Mouse (Mus musculus): Measurements from ENCODE around the gene Serpinc1.

GRCm38 (mm10) chr1:160967268-160967667 is 11.1 kb upstream of the Serpinc1 start:
- TF ChIP-seq CTCF (IDR thresholded peaks at IDR 0.05; ENCODE audit: control insufficient read depth, insufficient read depth, insufficient read length) (no peak), FOSL1 (IDR thresholded peaks at IDR 0.05; ENCODE audit: insufficient read depth, low read length, poor library complexity, severe bottlenecking) (no peak), MAX (IDR thresholded peaks at IDR 0.05) (no peak), CEBPB (IDR thresholded peaks at IDR 0.05; ENCODE audit: low read depth) (no peak)

All from C2C12 (cell line).